Mouse (Mus musculus): ENCODE measurements around the gene Ucma. TPM values are rescaled to one million over a fixed set of nuclear protein-coding genes. Genes with fewer than 3 reads are reported as not detected.

Gene Ucma
- polyA plus RNA-seq, 1 experiment from 2014 or later: not detected

DNA sequence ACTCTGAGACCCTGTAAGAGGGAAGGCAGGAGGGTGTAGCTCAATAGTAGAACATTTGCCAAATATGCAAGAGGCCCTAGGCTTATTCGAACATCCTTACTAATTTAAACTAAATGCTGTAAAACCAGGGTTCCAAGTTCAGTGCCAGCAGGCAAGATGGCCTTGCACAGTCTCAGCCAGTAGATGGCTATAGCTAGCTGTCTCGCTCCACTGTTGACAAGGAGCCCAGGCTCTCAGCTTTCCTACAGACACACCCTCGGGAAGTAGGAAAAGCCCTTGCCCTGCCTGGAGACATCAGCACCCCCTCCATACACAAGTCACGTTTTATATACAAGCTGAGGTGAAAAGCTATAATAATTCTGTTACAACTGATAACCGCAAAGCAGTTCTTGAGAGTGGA is 56.7 kb downstream of the Ucma start:
- H3K9ac ChIP-seq (ENCODE audit: low read depth, low read length): no peak overlapping the region
- no peak overlapping the region for H3K4me2 ChIP-seq (ENCODE audit: low read length)
- H3K27ac ChIP-seq: no peak overlapping the region
- 0 out of 2 replicates have a peak, but pooled peaks cover 3% of the 10 kb centered on the region for H3K36me3 ChIP-seq (ENCODE audit: insufficient read depth, low read length)
- H3K27me3 ChIP-seq (ENCODE audit: insufficient read depth, low read length): no peaks in the 10 kb centered on the region
- no peaks in the 10 kb centered on the region for H3K4me1 ChIP-seq (replicated peaks; ENCODE audit: insufficient read depth, low read length)
- H3K4me3 ChIP-seq (replicated peaks; ENCODE audit: low read depth, low read length): no peak overlapping the region
- no peaks in the 10 kb centered on the region for H3K9me3 ChIP-seq (replicated peaks; ENCODE audit: low read length)
- DNase-seq (ENCODE audit: low spot score): no peak
- ATAC-seq (replicated peaks; ENCODE audit: low FRiP score, low read depth): no peak
- no peak for TF ChIP-seq CTCF (IDR thresholded peaks at IDR 0.05; ENCODE audit: low read depth)
- 67% methylated on average over 5 of the region's 5 CpGs for WGBS

DNA sequence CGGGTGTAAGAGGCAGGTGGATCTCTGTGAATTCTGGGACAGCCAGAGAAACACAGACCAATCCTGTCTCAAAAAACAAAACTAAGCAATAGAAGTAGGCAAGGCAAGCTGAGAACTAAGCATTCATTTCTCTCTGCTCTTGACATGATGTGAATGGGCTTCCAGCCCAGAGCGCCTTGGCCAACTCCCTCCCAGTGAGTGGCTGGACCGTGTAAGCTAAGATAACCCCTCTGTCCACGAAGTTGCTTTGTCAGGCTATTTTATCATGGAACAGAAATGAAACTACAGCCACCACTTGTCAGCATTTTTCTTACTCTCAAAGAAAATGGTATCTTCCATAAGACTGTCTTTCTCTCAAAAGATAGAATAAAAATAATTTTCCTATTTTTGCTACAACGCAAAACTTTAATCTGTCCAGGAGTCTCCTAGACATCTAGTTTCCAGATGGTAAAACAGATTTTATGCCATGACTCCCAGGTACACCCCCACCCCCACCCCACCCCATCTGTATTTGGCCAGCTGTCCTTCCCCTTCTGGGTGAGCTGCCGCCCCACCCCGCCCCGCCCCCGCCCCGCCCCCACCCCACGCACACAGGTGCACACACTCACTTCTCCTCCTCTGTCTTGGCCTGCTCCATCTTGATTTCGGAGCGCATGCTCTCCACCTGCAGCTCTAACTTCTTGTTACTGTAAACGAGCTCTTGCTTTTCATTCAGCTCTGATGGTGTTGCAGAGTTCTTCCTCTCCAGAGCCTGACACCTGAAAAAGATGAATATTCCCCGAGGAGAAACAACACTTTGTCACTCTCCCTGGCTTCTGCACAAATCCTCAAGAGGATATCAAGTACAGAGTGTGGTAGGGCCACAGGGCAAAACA is 57.9 kb downstream of the Ucma start:
- no peak for TF ChIP-seq CTCF (IDR thresholded peaks at IDR 0.05; ENCODE audit: low read depth)
- no peaks in the 10 kb centered on the region for H3K4me1 ChIP-seq (replicated peaks; ENCODE audit: insufficient read depth, low read length)
- WGBS: 58% methylated on average over 15 of the region's 15 CpGs
- no peak overlapping the region for H3K4me3 ChIP-seq (replicated peaks; ENCODE audit: low read depth, low read length)
- no peak for DNase-seq (ENCODE audit: low spot score)
- H3K27me3 ChIP-seq (ENCODE audit: insufficient read depth, low read length): no peaks in the 10 kb centered on the region
- no peaks in the 10 kb centered on the region for H3K9me3 ChIP-seq (replicated peaks; ENCODE audit: low read length)
- no peak overlapping the region for H3K27ac ChIP-seq
- no peak overlapping the region for H3K4me2 ChIP-seq (ENCODE audit: low read length)
- no peak for ATAC-seq (replicated peaks; ENCODE audit: low FRiP score, low read depth)
- 0 out of 2 replicates have a peak, but pooled peaks cover 10% of the 10 kb centered on the region for H3K36me3 ChIP-seq (ENCODE audit: insufficient read depth, low read length)
- H3K9ac ChIP-seq (ENCODE audit: low read depth, low read length): no peak overlapping the region

GRCm38 (mm10) chr2:5034801-5035200 is 58.9 kb downstream of the Ucma start:
- Histone ChIP-seq H3K4me3 (replicated peaks; ENCODE audit: low read depth, low read length) (no peak overlapping the region), H3K9me3 (replicated peaks; ENCODE audit: low read length) (no peaks in the 10 kb centered on the region), H3K4me2 (ENCODE audit: low read length) (no peak overlapping the region), H3K27ac (no peak overlapping the region), H3K4me1 (replicated peaks; ENCODE audit: insufficient read depth, low read length) (no peaks in the 10 kb centered on the region), H3K27me3 (ENCODE audit: insufficient read depth, low read length) (no peaks in the 10 kb centered on the region), H3K9ac (ENCODE audit: low read depth, low read length) (no peak overlapping the region), H3K36me3 (ENCODE audit: insufficient read depth, low read length) (peaks cover 15% of the 10 kb centered on the region; the same call in 1 of the 2 replicates)
- no peak for TF ChIP-seq CTCF (IDR thresholded peaks at IDR 0.05; ENCODE audit: low read depth)
- 80% methylated on average over 8 of the region's 8 CpGs for WGBS
- DNase-seq (ENCODE audit: low spot score) (no peak), ATAC-seq (replicated peaks; ENCODE audit: low FRiP score, low read depth) (no peak)

- H3K27me3 ChIP-seq (ENCODE audit: insufficient read depth, low read length): no peaks in the 10 kb centered on the region
- 90% methylated on average over 9 of the region's 9 CpGs for WGBS
- peaks cover 17% of the 10 kb centered on the region; the same call in 1 of the 2 replicates for H3K36me3 ChIP-seq (ENCODE audit: insufficient read depth, low read length)
- no peak overlapping the region for H3K27ac ChIP-seq
- no peak overlapping the region for H3K4me3 ChIP-seq (replicated peaks; ENCODE audit: low read depth, low read length)
- no peaks in the 10 kb centered on the region for H3K4me1 ChIP-seq (replicated peaks; ENCODE audit: insufficient read depth, low read length)
- ATAC-seq (replicated peaks; ENCODE audit: low FRiP score, low read depth): no peak
- no peak overlapping the region for H3K4me2 ChIP-seq (ENCODE audit: low read length)
- no peaks in the 10 kb centered on the region for H3K9me3 ChIP-seq (replicated peaks; ENCODE audit: low read length)
- H3K9ac ChIP-seq (ENCODE audit: low read depth, low read length): no peak overlapping the region
- no peak for TF ChIP-seq CTCF (IDR thresholded peaks at IDR 0.05; ENCODE audit: low read depth)
- DNase-seq (ENCODE audit: low spot score): no peak
Measured at GRCm38 (mm10) chr2:5035241-5035640, 59.3 kb downstream of the Ucma start.

Other genes starting within 250 kb of the Ucma start
- 54.6 and 59.8 TPM in 2 replicates for gene Sephs1, start 94.6 kb upstream of the Ucma start, polyA plus RNA-seq (2015; fragmentation: Nextera tagmentation; extraction: Ambion mirVana)
- 159 and 164 TPM in 2 replicates for gene Phyh, start 57.1 kb upstream of the Ucma start, polyA plus RNA-seq (2015; fragmentation: Nextera tagmentation; extraction: Ambion mirVana)
- 13.2 and 14.7 TPM in 2 replicates for gene Mcm10, start 36.7 kb downstream of the Ucma start, polyA plus RNA-seq (2015; fragmentation: Nextera tagmentation; extraction: Ambion mirVana)
- 23.5 and 23.8 TPM in 2 replicates for gene Optn, start 87.9 kb downstream of the Ucma start, polyA plus RNA-seq (2015; fragmentation: Nextera tagmentation; extraction: Ambion mirVana)
- 12.1 and 12.4 TPM in 2 replicates for gene Ccdc3, start 161.7 kb downstream of the Ucma start, polyA plus RNA-seq (2015; fragmentation: Nextera tagmentation; extraction: Ambion mirVana)

All from kidney, postnatal 0 days (tissue).